9 mouse cellular contexts compared by ENCODE assay signal in the genomic region with DNA sequence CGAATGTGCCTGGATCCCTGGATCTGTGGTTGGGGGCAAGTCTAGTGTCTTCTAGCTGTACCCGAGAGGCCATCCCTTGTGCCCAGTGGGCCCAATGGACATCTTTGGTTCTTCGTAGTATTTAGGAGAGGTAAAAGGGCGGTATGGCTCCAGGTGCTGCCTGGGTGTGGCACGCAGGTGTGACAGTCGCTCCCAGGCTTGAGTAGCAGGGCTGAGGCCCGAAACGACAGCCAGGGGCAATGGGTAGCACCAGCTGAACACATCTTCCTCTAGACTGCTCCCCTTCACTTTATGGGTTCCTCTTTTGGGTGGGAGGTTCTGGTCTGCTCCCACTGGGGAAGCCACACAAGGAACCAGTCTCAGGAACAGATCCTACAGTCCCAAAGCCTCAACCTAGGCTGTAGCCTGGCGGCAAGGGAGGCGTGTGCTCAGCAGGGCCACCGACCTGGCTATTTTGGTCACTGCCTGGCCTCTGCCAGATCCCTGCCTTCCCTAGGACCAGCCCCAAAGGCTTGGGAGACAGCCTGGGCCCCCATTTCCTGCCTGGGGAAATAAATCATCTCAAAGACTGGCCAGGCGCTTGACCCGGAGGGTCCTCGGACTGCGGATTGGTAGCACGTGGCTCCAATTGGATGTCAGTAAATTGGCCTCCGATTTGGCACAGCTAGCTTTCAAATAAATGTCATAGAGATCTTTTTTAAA. TPM values are rescaled to one million over a fixed set of nuclear protein-coding genes. Genes with fewer than 3 reads are reported as not detected.
DNase-seq lines count a peak whose midpoint lies in the region; ATAC-seq and TF ChIP-seq lines count a peak whose summit lies in the region.
"Had no signal": no experiment of that assay in that cellular context is flagged by ENCODE, and none has a peak within 500 bp of the region (broad histone marks: within the 10 kb centered on the region; RNA-seq: fewer than 3 reads in every experiment).

No protein-coding gene starts in this region.

- 28% methylated on average over 17 of the region's 17 CpGs for WGBS in forebrain, embryonic 16.5 days
- 30% methylated on average over 17 of the region's 17 CpGs for WGBS in hindbrain, embryonic 10.5 days
- WGBS in limb, embryonic 14.5 days = 7% methylated on average over 16 of the region's 17 CpGs
- WGBS in midbrain, embryonic 13.5 days = 22% methylated on average over 17 of the region's 17 CpGs

- H3K4me3 ChIP-seq in forebrain, embryonic 16.5 days (replicated peaks; ENCODE audit: low read length) = peak overlapping the region; percentile 93
- H3K4me3 ChIP-seq in hindbrain, embryonic 10.5 days = peak overlapping the region; percentile 82
- H3K4me3 ChIP-seq in limb, embryonic 14.5 days (replicated peaks; ENCODE audit: low read length) = peak overlapping the region; percentile 90
- H3K4me3 ChIP-seq in midbrain, embryonic 13.5 days (replicated peaks) = peak overlapping the region; percentile 86

- no peaks in the 10 kb centered on the region for H3K9me3 ChIP-seq in forebrain, embryonic 16.5 days (ENCODE audit: control insufficient read depth, low read length)
- no peaks in the 10 kb centered on the region for H3K9me3 ChIP-seq in hindbrain, embryonic 10.5 days
- H3K9me3 ChIP-seq in limb, embryonic 14.5 days (ENCODE audit: control insufficient read depth, low read length) = no peaks in the 10 kb centered on the region
- H3K9me3 ChIP-seq in midbrain, embryonic 13.5 days = no peaks in the 10 kb centered on the region
- H3K9me3 ChIP-seq: G1E had no signal

- H3K4me2 ChIP-seq in forebrain, embryonic 16.5 days (ENCODE audit: low read length) = peak overlapping the region; percentile 89
- H3K4me2 ChIP-seq in limb, embryonic 14.5 days (replicated peaks; ENCODE audit: low read depth, low read length, severe bottlenecking) = peak overlapping the region; percentile 75
- H3K4me2 ChIP-seq in midbrain, embryonic 13.5 days (replicated peaks) = peak overlapping the region; percentile 86

- no peaks in the 10 kb centered on the region for H3K36me3 ChIP-seq in forebrain, embryonic 16.5 days (ENCODE audit: control insufficient read depth, insufficient read depth)
- H3K36me3 ChIP-seq in hindbrain, embryonic 10.5 days = no peaks in the 10 kb centered on the region
- no peaks in the 10 kb centered on the region for H3K36me3 ChIP-seq in limb, embryonic 14.5 days (ENCODE audit: control insufficient read depth, insufficient read depth, low read length)
- H3K36me3 ChIP-seq in midbrain, embryonic 13.5 days = no peaks in the 10 kb centered on the region
- H3K36me3 ChIP-seq: G1E had no signal

- H3K4me1 ChIP-seq in forebrain, embryonic 16.5 days (replicated peaks; ENCODE audit: control insufficient read depth, insufficient read depth, low read length) = peaks cover 42% of the 10 kb centered on the region
- H3K4me1 ChIP-seq in hindbrain, embryonic 10.5 days (replicated peaks) = peaks cover 70% of the 10 kb centered on the region
- H3K4me1 ChIP-seq in limb, embryonic 14.5 days (ENCODE audit: control insufficient read depth, insufficient read depth, low read length) = peaks cover 31% of the 10 kb centered on the region
- H3K4me1 ChIP-seq in midbrain, embryonic 13.5 days (replicated peaks) = peaks cover 53% of the 10 kb centered on the region

- peak; percentile 20 for DNase-seq in ovary, adult 18-20 months (ENCODE audit: low spot score)
- no peak for DNase-seq in ovary, postnatal 10 days (ENCODE audit: low spot score)
- peak; percentile 54 to 66 for DNase-seq in cerebellum, adult 18-20 months
- DNase-seq in hindbrain, embryonic 10.5 days (ENCODE audit: low spot score) = no peak
- DNase-seq in limb, embryonic 14.5 days (ENCODE audit: low spot score) = peak; percentile 23
- DNase-seq in thymus, postnatal 10 days (ENCODE audit: low spot score in 2 of 2) = peak; percentile 15 to 28

- 0 out of 2 replicates have a peak, but pooled peaks have one; percentile 0 for ATAC-seq in forebrain, embryonic 16.5 days
- ATAC-seq in limb, embryonic 14.5 days (ENCODE audit: low FRiP score, low read depth) = no peak
- peak; percentile 5 for ATAC-seq in midbrain, embryonic 13.5 days

- TF ChIP-seq POLR2A in limb, embryonic 14.5 days (IDR thresholded peaks at IDR 0.05; ENCODE audit: borderline replicate concordance, extremely low read depth, insufficient read depth, insufficient read length) = no peak

- H3K27ac ChIP-seq in forebrain, embryonic 16.5 days (ENCODE audit: low read length) = peak overlapping the region; percentile 97
- peak overlapping the region; percentile 97 for H3K27ac ChIP-seq in hindbrain, embryonic 10.5 days
- H3K27ac ChIP-seq in limb, embryonic 14.5 days (replicated peaks; ENCODE audit: low read depth, low read length) = 0 out of 2 replicates have a peak overlapping the region, but pooled peaks have one; percentile 86
- H3K27ac ChIP-seq in midbrain, embryonic 13.5 days = peak overlapping the region; percentile 96

- peak overlapping the region; percentile 97 for H3K9ac ChIP-seq in forebrain, embryonic 16.5 days (replicated peaks; ENCODE audit: low read depth, low read length)
- peak overlapping the region; percentile 89 for H3K9ac ChIP-seq in limb, embryonic 14.5 days (ENCODE audit: low read depth, low read length, severe bottlenecking)
- peak overlapping the region; percentile 97 for H3K9ac ChIP-seq in midbrain, embryonic 13.5 days (replicated peaks)

- no peaks in the 10 kb centered on the region for H3K27me3 ChIP-seq in forebrain, embryonic 16.5 days (replicated peaks; ENCODE audit: control insufficient read depth, insufficient read depth, low read length)
- H3K27me3 ChIP-seq in hindbrain, embryonic 10.5 days (ENCODE audit: insufficient read depth, poor library complexity, severe bottlenecking) = no peaks in the 10 kb centered on the region
- H3K27me3 ChIP-seq in limb, embryonic 14.5 days (ENCODE audit: control insufficient read depth, insufficient read depth, low read length) = no peaks in the 10 kb centered on the region
- H3K27me3 ChIP-seq in midbrain, embryonic 13.5 days = no peaks in the 10 kb centered on the region

RNA-seq across cellular contexts. Expression of gene Slc6a6, which starts 1.1 kb away (rescaled TPM):
- polyA plus RNA-seq in forebrain, embryonic 16.5 days (2015; fragmentation: Nextera tagmentation; extraction: Ambion mirVana) = 98.6 and 107 TPM in 2 replicates
- polyA plus RNA-seq in hindbrain, embryonic 10.5 days (2016; fragmentation: Nextera tagmentation; extraction: Ambion mirVana) = 58.9 and 60.0 TPM in 2 replicates
- polyA plus RNA-seq in limb, embryonic 14.5 days (2012; rRNA removed) = 43.3 and 54.4 TPM in 2 replicates
- polyA plus RNA-seq in limb, embryonic 14.5 days (2014; fragmentation: Nextera tagmentation; extraction: Ambion mirVana) = 41.2 and 44.2 TPM in 2 replicates
- polyA plus RNA-seq in midbrain, embryonic 13.5 days (2015; fragmentation: Nextera tagmentation; extraction: Ambion mirVana) = 84.4 and 89.8 TPM in 2 replicates

Comparison
In these comparisons a context has a peak if more than half of its experiments do, and no peak if none do; other contexts are left out.
1. DNase-seq: peak in ovary, adult 18-20 months (single experiment), cerebellum, adult 18-20 months (2 of 2), limb, embryonic 14.5 days (single experiment) and thymus, postnatal 10 days (2 of 2); none in ovary, postnatal 10 days (single experiment) and hindbrain, embryonic 10.5 days (single experiment).
2. Peak in every context shown above with its lines, with median percentiles within 50 percentile points of each other: H3K27ac ChIP-seq, H3K4me2 ChIP-seq, H3K4me3 ChIP-seq and H3K9ac ChIP-seq.